Mouse (Mus musculus) thymus, adult 2 months (tissue): ENCODE data around the gene Sp4.

Experiments
- CTCF ChIP-seq: fragments of 200-500 bp; IDR thresholded peaks from 2 replicates; pipeline ENCODE4 v1.5.1; 2012; ENCODE audit warnings: mild to moderate bottlenecking, control low read depth, low read length, moderate library complexity, borderline replicate concordance; ENCODE audit not compliant: control insufficient read depth, poor library complexity, insufficient read depth; ENCODE audit errors: extremely low read depth
- POLR2A ChIP-seq: fragments of 200-500 bp; IDR thresholded peaks from 2 replicates; pipeline ENCODE4 v1.6.1; 2012; ENCODE audit warnings: mild to moderate bottlenecking, low read length, control low read depth, moderate library complexity; ENCODE audit not compliant: control insufficient read depth, poor library complexity, insufficient read depth; ENCODE audit errors: extremely low read depth

DNA sequence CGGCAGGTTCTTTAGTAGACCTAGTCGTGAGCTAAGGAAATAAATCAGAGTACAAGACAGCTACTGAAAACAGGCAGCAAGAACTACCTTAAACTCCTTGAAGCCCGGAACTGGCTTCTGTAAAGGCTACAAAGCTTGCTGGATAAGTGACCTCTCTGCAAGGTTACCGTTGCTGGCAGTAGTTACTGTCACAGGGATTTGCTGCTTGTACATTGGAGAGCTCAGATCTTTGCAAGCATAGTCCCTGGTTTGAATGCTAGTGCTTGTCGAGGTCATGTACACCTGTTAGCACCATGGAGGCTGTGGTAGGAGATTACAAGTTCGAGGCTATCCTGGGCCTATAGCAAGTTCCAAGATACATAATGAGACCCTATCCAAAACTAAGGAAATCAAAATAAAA, 16.1 kb downstream of the Sp4 start:
- TF ChIP-seq CTCF, result no peak
- TF ChIP-seq POLR2A, result no peak
